Mouse (Mus musculus): ENCODE data around the gene Tfpi.

DNA sequence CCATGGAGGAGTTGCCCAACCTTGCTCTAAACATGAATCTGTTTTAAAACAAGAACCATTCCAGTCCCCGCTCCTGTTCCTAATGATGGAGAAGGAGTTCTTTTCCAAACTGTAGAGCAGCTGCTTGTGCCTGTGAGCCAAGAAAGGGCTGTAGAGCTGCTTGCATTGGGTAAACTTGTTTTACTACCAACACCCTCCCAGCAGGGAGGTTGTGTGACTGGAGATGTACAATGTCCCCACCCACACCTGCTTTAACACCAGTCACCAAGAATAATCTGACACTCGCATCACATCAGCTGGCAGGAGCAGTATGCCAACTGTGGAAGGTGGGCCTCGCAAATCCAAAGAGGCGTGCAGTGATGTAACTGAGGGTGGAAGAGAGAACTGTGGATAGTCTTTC lies 34.5 kb upstream of the Tfpi start:
- TF ChIP-seq CTCF (IDR thresholded peaks at IDR 0.05; ENCODE audit: control insufficient read depth, insufficient read depth, insufficient read length): no peak
- no peak for TF ChIP-seq CEBPB (IDR thresholded peaks at IDR 0.05; ENCODE audit: low read depth)
- TF ChIP-seq MYOG (IDR thresholded peaks at IDR 0.05; ENCODE audit: control insufficient read depth, extremely low read depth, insufficient read length): no peak
- no peak for TF ChIP-seq USF1 (IDR thresholded peaks at IDR 0.05; ENCODE audit: low read depth)
